Comparison of ENCODE assay signal across 29 mouse cellular contexts in the genomic region with DNA sequence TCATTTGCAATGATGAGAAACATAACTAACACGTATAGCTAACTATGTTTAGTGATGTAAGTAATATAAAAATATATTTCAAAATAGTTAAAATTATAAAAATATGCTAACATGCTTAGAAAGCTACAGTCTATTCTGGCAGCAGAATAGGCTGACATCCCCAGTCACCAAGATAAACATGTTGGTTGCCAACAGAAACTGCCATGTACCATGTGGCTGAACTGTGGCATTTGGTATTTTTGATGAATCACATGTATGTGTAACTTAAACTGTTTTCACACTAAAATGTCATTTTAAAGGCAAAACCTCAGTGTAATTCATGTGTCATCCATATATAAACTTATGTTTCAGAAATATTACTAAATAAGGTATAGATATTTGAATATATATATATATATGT. TPM values are rescaled to one million over a fixed set of nuclear protein-coding genes. Genes with fewer than 3 reads are reported as not detected.
A peak's percentile ranks its signal among the peaks of the same experiment; 100 is the strongest.
DNase-seq lines count a peak whose midpoint lies in the region; ATAC-seq and TF ChIP-seq lines count a peak whose summit lies in the region.
"Had no signal": no experiment of that assay in that cellular context is flagged by ENCODE, and none has a peak within 500 bp of the region (broad histone marks: within the 10 kb centered on the region; RNA-seq: fewer than 3 reads in every experiment).

No protein-coding gene starts in this region.

- TF ChIP-seq CTCF in forebrain, postnatal 0 days (IDR thresholded peaks at IDR 0.05; ENCODE audit: low read depth) = no peak

- ATAC-seq in forebrain, embryonic 14.5 days = no peak; the same call in 1 of the 2 replicates
- no peak; the same call in 1 of the 2 replicates for ATAC-seq in forebrain, embryonic 15.5 days (replicated peaks)
- ATAC-seq in forebrain, postnatal 0 days = peak; percentile 82; the same call in 1 of the 2 replicates
- ATAC-seq in forebrain, embryonic 12.5 days (ENCODE audit: low FRiP score) = no peak
- ATAC-seq in kidney, embryonic 15.5 days (replicated peaks; ENCODE audit: low FRiP score) = no peak
- ATAC-seq: activated CD4-positive, CD25-positive, alpha-beta regulatory T cell, adult 4 months; CD4-positive, CD25-positive, alpha-beta regulatory T cell, adult 4 months; Patski had no signal

- DNase-seq in forebrain, embryonic 14.5 days (ENCODE audit: low spot score) = peak; percentile 42
- DNase-seq in forebrain, postnatal 0 days = peak; percentile 43
- DNase-seq: adrenal gland, postnatal 10 days; adrenal gland, postnatal 25 days; B cell, adult 2 months; cerebellum, adult 11 months; cerebellum, adult 18-20 months; cerebellum, adult 8-10 months; cerebellum, adult 9-11 months; cerebellum, postnatal 14 days; cerebellum, postnatal 36 days; embryo, embryonic 11 days had no signal

- no peaks in the 10 kb centered on the region for H3K4me1 ChIP-seq in forebrain, embryonic 14.5 days (ENCODE audit: control insufficient read depth, insufficient read depth, low read length)
- H3K4me1 ChIP-seq in forebrain, embryonic 15.5 days = no peaks in the 10 kb centered on the region
- no peaks in the 10 kb centered on the region for H3K4me1 ChIP-seq in forebrain, postnatal 0 days (ENCODE audit: insufficient read depth)
- H3K4me1 ChIP-seq in forebrain, embryonic 12.5 days = no peaks in the 10 kb centered on the region
- no peaks in the 10 kb centered on the region for H3K4me1 ChIP-seq in kidney, embryonic 15.5 days
- H3K4me1 ChIP-seq: embryonic facial prominence, embryonic 13.5 days; embryonic facial prominence, embryonic 15.5 days had no signal

- H3K27me3 ChIP-seq in forebrain, embryonic 14.5 days (replicated peaks; ENCODE audit: control insufficient read depth, insufficient read depth, low read length) = no peaks in the 10 kb centered on the region
- no peaks in the 10 kb centered on the region for H3K27me3 ChIP-seq in forebrain, embryonic 15.5 days
- H3K27me3 ChIP-seq in forebrain, postnatal 0 days (ENCODE audit: insufficient read depth, low read length) = no peaks in the 10 kb centered on the region
- no peaks in the 10 kb centered on the region for H3K27me3 ChIP-seq in forebrain, embryonic 12.5 days
- no peaks in the 10 kb centered on the region for H3K27me3 ChIP-seq in kidney, embryonic 15.5 days
- H3K27me3 ChIP-seq: CH12.LX; embryonic facial prominence, embryonic 13.5 days; embryonic facial prominence, embryonic 15.5 days; Patski had no signal

- H3K36me3 ChIP-seq in forebrain, embryonic 14.5 days (ENCODE audit: control insufficient read depth, insufficient read depth, low read length) = no peaks in the 10 kb centered on the region
- H3K36me3 ChIP-seq in forebrain, embryonic 15.5 days = no peaks in the 10 kb centered on the region
- no peaks in the 10 kb centered on the region for H3K36me3 ChIP-seq in forebrain, postnatal 0 days (ENCODE audit: insufficient read depth)
- no peaks in the 10 kb centered on the region for H3K36me3 ChIP-seq in forebrain, embryonic 12.5 days (replicated peaks)
- H3K36me3 ChIP-seq in kidney, embryonic 15.5 days = no peaks in the 10 kb centered on the region
- H3K36me3 ChIP-seq: embryonic facial prominence, embryonic 13.5 days; embryonic facial prominence, embryonic 15.5 days; G1E had no signal

- H3K4me2 ChIP-seq in forebrain, embryonic 14.5 days (ENCODE audit: low read length) = no peak overlapping the region
- H3K4me2 ChIP-seq in forebrain, embryonic 15.5 days (replicated peaks) = no peak overlapping the region
- H3K4me2 ChIP-seq in forebrain, postnatal 0 days (ENCODE audit: low read depth) = no peak overlapping the region
- no peak overlapping the region for H3K4me2 ChIP-seq in forebrain, embryonic 12.5 days
- H3K4me2 ChIP-seq in kidney, embryonic 15.5 days = no peak overlapping the region
- H3K4me2 ChIP-seq: embryonic facial prominence, embryonic 13.5 days; embryonic facial prominence, embryonic 15.5 days had no signal

- no peaks in the 10 kb centered on the region for H3K9me3 ChIP-seq in forebrain, embryonic 14.5 days (replicated peaks; ENCODE audit: control insufficient read depth, low read length)
- H3K9me3 ChIP-seq in forebrain, embryonic 15.5 days = no peaks in the 10 kb centered on the region
- no peaks in the 10 kb centered on the region for H3K9me3 ChIP-seq in forebrain, postnatal 0 days (ENCODE audit: low read length)
- H3K9me3 ChIP-seq in forebrain, embryonic 12.5 days = no peaks in the 10 kb centered on the region
- no peaks in the 10 kb centered on the region for H3K9me3 ChIP-seq in kidney, embryonic 15.5 days (replicated peaks)
- H3K9me3 ChIP-seq: embryonic facial prominence, embryonic 13.5 days; embryonic facial prominence, embryonic 15.5 days had no signal

- no peak overlapping the region for H3K27ac ChIP-seq in forebrain, embryonic 14.5 days (ENCODE audit: low read depth, low read length)
- no peak overlapping the region for H3K27ac ChIP-seq in forebrain, embryonic 15.5 days (replicated peaks)
- H3K27ac ChIP-seq in forebrain, postnatal 0 days (ENCODE audit: low read depth, low read length) = no peak overlapping the region
- no peak overlapping the region for H3K27ac ChIP-seq in forebrain, embryonic 12.5 days
- no peak overlapping the region for H3K27ac ChIP-seq in kidney, embryonic 15.5 days
- H3K27ac ChIP-seq: embryonic facial prominence, embryonic 13.5 days; embryonic facial prominence, embryonic 15.5 days had no signal

- WGBS in forebrain, embryonic 14.5 days = 76% methylated on average over 1 of the region's 1 CpGs
- 80% methylated on average over 1 of the region's 1 CpGs for WGBS in forebrain, embryonic 15.5 days
- WGBS in forebrain, postnatal 0 days = 67% methylated on average over 1 of the region's 1 CpGs
- 78% methylated on average over 1 of the region's 1 CpGs for WGBS in forebrain, embryonic 12.5 days
- WGBS in kidney, embryonic 15.5 days = 86% methylated on average over 1 of the region's 1 CpGs

- H3K4me3 ChIP-seq in forebrain, embryonic 14.5 days (ENCODE audit: low read depth, low read length) = no peak overlapping the region
- no peak overlapping the region for H3K4me3 ChIP-seq in forebrain, embryonic 15.5 days
- H3K4me3 ChIP-seq in forebrain, postnatal 0 days (ENCODE audit: low read depth, low read length) = no peak overlapping the region
- no peak overlapping the region for H3K4me3 ChIP-seq in forebrain, embryonic 12.5 days (replicated peaks)
- no peak overlapping the region for H3K4me3 ChIP-seq in kidney, embryonic 15.5 days (replicated peaks)
- H3K4me3 ChIP-seq: embryonic facial prominence, embryonic 13.5 days; embryonic facial prominence, embryonic 15.5 days; erythroblast, embryonic 14.5 days had no signal

- no peak overlapping the region for H3K9ac ChIP-seq in forebrain, embryonic 14.5 days (ENCODE audit: low read length)
- no peak overlapping the region for H3K9ac ChIP-seq in forebrain, embryonic 15.5 days (replicated peaks)
- H3K9ac ChIP-seq in forebrain, postnatal 0 days = no peak overlapping the region
- H3K9ac ChIP-seq in forebrain, embryonic 12.5 days = no peak overlapping the region
- no peak overlapping the region for H3K9ac ChIP-seq in kidney, embryonic 15.5 days
- H3K9ac ChIP-seq: embryonic facial prominence, embryonic 13.5 days; embryonic facial prominence, embryonic 15.5 days had no signal

RNA-seq across cellular contexts. Expression of a gene that starts 15.8 kb away (rescaled TPM):
- not detected in 2 replicates for polyA plus RNA-seq in forebrain, embryonic 14.5 days (2014; fragmentation: Nextera tagmentation; extraction: Ambion mirVana)
- polyA plus RNA-seq in forebrain, embryonic 15.5 days (2015; fragmentation: Nextera tagmentation; extraction: Ambion mirVana) = not detected in 2 replicates
- not detected in 2 replicates for total RNA-seq in forebrain, postnatal 0 days (2014; rRNA removed)
- polyA plus RNA-seq in forebrain, postnatal 0 days (2015; fragmentation: Nextera tagmentation; extraction: Ambion mirVana) = not detected in 2 replicates
- not detected in 2 replicates for polyA plus RNA-seq in forebrain, embryonic 12.5 days (2016; fragmentation: Nextera tagmentation; extraction: Ambion mirVana)
- polyA plus RNA-seq in kidney, embryonic 15.5 days (2015; fragmentation: Nextera tagmentation; extraction: Ambion mirVana) = not detected in 2 replicates
- total RNA-seq: adrenal gland, adult 18-20 months; adrenal gland, postnatal 10 days; adrenal gland, postnatal 25 days; adrenal gland, postnatal 4 days; CH12.LX; common myeloid progenitor, adult 5-6 weeks; G1E had no signal
- polyA plus RNA-seq: activated CD4-positive, CD25-positive, alpha-beta regulatory T cell, adult 4 months; CD4-positive, CD25-positive, alpha-beta regulatory T cell, adult 4 months; embryonic facial prominence, embryonic 11.5 days; embryonic facial prominence, embryonic 13.5 days; embryonic facial prominence, embryonic 15.5 days; erythroblast, embryonic 14.5 days; forebrain, embryonic 11.5 days; frontal cortex, adult 2 months; G1E; Patski had no signal

RNA-seq across cellular contexts. Expression of a gene that starts 24.3 kb away (rescaled TPM):
- not detected in 2 replicates for polyA plus RNA-seq in forebrain, embryonic 14.5 days (2014; fragmentation: Nextera tagmentation; extraction: Ambion mirVana)
- not detected in 2 replicates for polyA plus RNA-seq in forebrain, embryonic 15.5 days (2015; fragmentation: Nextera tagmentation; extraction: Ambion mirVana)
- total RNA-seq in forebrain, postnatal 0 days (2014; rRNA removed) = not detected in 2 replicates
- polyA plus RNA-seq in forebrain, postnatal 0 days (2015; fragmentation: Nextera tagmentation; extraction: Ambion mirVana) = not detected in 2 replicates
- not detected in 2 replicates for polyA plus RNA-seq in forebrain, embryonic 12.5 days (2016; fragmentation: Nextera tagmentation; extraction: Ambion mirVana)
- polyA plus RNA-seq in kidney, embryonic 15.5 days (2015; fragmentation: Nextera tagmentation; extraction: Ambion mirVana) = not detected in 2 replicates
- total RNA-seq: adrenal gland, adult 18-20 months; adrenal gland, postnatal 10 days; adrenal gland, postnatal 25 days; adrenal gland, postnatal 4 days; CH12.LX; common myeloid progenitor, adult 5-6 weeks had no signal
- polyA plus RNA-seq: activated CD4-positive, CD25-positive, alpha-beta regulatory T cell, adult 4 months; CD4-positive, CD25-positive, alpha-beta regulatory T cell, adult 4 months; embryonic facial prominence, embryonic 11.5 days; embryonic facial prominence, embryonic 13.5 days; embryonic facial prominence, embryonic 15.5 days; erythroblast, embryonic 14.5 days; forebrain, embryonic 11.5 days; frontal cortex, adult 2 months; G1E; Patski had no signal

RNA-seq across cellular contexts. Expression of a gene that starts 32.8 kb away (rescaled TPM):
- polyA plus RNA-seq in forebrain, embryonic 14.5 days (2014; fragmentation: Nextera tagmentation; extraction: Ambion mirVana) = not detected in 2 replicates
- not detected in 2 replicates for polyA plus RNA-seq in forebrain, embryonic 15.5 days (2015; fragmentation: Nextera tagmentation; extraction: Ambion mirVana)
- not detected in 2 replicates for total RNA-seq in forebrain, postnatal 0 days (2014; rRNA removed)
- not detected in 2 replicates for polyA plus RNA-seq in forebrain, postnatal 0 days (2015; fragmentation: Nextera tagmentation; extraction: Ambion mirVana)
- not detected in 2 replicates for polyA plus RNA-seq in forebrain, embryonic 12.5 days (2016; fragmentation: Nextera tagmentation; extraction: Ambion mirVana)
- polyA plus RNA-seq in kidney, embryonic 15.5 days (2015; fragmentation: Nextera tagmentation; extraction: Ambion mirVana) = not detected in 2 replicates
- total RNA-seq: adrenal gland, adult 18-20 months; adrenal gland, postnatal 10 days; adrenal gland, postnatal 25 days; adrenal gland, postnatal 4 days; CH12.LX; common myeloid progenitor, adult 5-6 weeks had no signal
- polyA plus RNA-seq: activated CD4-positive, CD25-positive, alpha-beta regulatory T cell, adult 4 months; CD4-positive, CD25-positive, alpha-beta regulatory T cell, adult 4 months; embryonic facial prominence, embryonic 11.5 days; embryonic facial prominence, embryonic 13.5 days; embryonic facial prominence, embryonic 15.5 days; erythroblast, embryonic 14.5 days; forebrain, embryonic 11.5 days; frontal cortex, adult 2 months; G1E; Patski had no signal

RNA-seq across cellular contexts. Expression of a gene that starts 41.3 kb away (rescaled TPM):
- not detected in 2 replicates for polyA plus RNA-seq in forebrain, embryonic 14.5 days (2014; fragmentation: Nextera tagmentation; extraction: Ambion mirVana)
- not detected in 2 replicates for polyA plus RNA-seq in forebrain, embryonic 15.5 days (2015; fragmentation: Nextera tagmentation; extraction: Ambion mirVana)
- total RNA-seq in forebrain, postnatal 0 days (2014; rRNA removed) = not detected in 2 replicates
- not detected in 2 replicates for polyA plus RNA-seq in forebrain, postnatal 0 days (2015; fragmentation: Nextera tagmentation; extraction: Ambion mirVana)
- polyA plus RNA-seq in forebrain, embryonic 12.5 days (2016; fragmentation: Nextera tagmentation; extraction: Ambion mirVana) = not detected in 2 replicates
- polyA plus RNA-seq in kidney, embryonic 15.5 days (2015; fragmentation: Nextera tagmentation; extraction: Ambion mirVana) = not detected in 2 replicates
- total RNA-seq: adrenal gland, adult 18-20 months; adrenal gland, postnatal 10 days; adrenal gland, postnatal 25 days; adrenal gland, postnatal 4 days; CH12.LX; common myeloid progenitor, adult 5-6 weeks; G1E had no signal
- polyA plus RNA-seq: activated CD4-positive, CD25-positive, alpha-beta regulatory T cell, adult 4 months; CD4-positive, CD25-positive, alpha-beta regulatory T cell, adult 4 months; embryonic facial prominence, embryonic 11.5 days; embryonic facial prominence, embryonic 13.5 days; embryonic facial prominence, embryonic 15.5 days; erythroblast, embryonic 14.5 days; forebrain, embryonic 11.5 days; frontal cortex, adult 2 months; G1E; Patski had no signal

RNA-seq across cellular contexts. Expression of a gene that starts 49.8 kb away (rescaled TPM):
- not detected in 2 replicates for polyA plus RNA-seq in forebrain, embryonic 14.5 days (2014; fragmentation: Nextera tagmentation; extraction: Ambion mirVana)
- polyA plus RNA-seq in forebrain, embryonic 15.5 days (2015; fragmentation: Nextera tagmentation; extraction: Ambion mirVana) = not detected in 2 replicates
- total RNA-seq in forebrain, postnatal 0 days (2014; rRNA removed) = not detected in 2 replicates
- not detected in 2 replicates for polyA plus RNA-seq in forebrain, postnatal 0 days (2015; fragmentation: Nextera tagmentation; extraction: Ambion mirVana)
- polyA plus RNA-seq in forebrain, embryonic 12.5 days (2016; fragmentation: Nextera tagmentation; extraction: Ambion mirVana) = not detected in 2 replicates
- not detected in 2 replicates for polyA plus RNA-seq in kidney, embryonic 15.5 days (2015; fragmentation: Nextera tagmentation; extraction: Ambion mirVana)
- total RNA-seq: adrenal gland, adult 18-20 months; adrenal gland, postnatal 10 days; adrenal gland, postnatal 25 days; adrenal gland, postnatal 4 days; CH12.LX; common myeloid progenitor, adult 5-6 weeks; G1E had no signal
- polyA plus RNA-seq: activated CD4-positive, CD25-positive, alpha-beta regulatory T cell, adult 4 months; CD4-positive, CD25-positive, alpha-beta regulatory T cell, adult 4 months; embryonic facial prominence, embryonic 11.5 days; embryonic facial prominence, embryonic 13.5 days; embryonic facial prominence, embryonic 15.5 days; erythroblast, embryonic 14.5 days; forebrain, embryonic 11.5 days; frontal cortex, adult 2 months; G1E; Patski had no signal
